Mouse (Mus musculus) myocyte (in vitro differentiated cells): ENCODE data around the gene Slc44a5. TPM values are rescaled to one million over a fixed set of nuclear protein-coding genes. Genes with fewer than 3 reads are reported as not detected.

Source experiments
- H3K27me3 ChIP-seq: one replicate; pipeline ENCODE4 v1.6.1; 2011; ENCODE audit not compliant: control insufficient read depth, insufficient read depth, insufficient read length
- H3K36me3 ChIP-seq: one replicate; pipeline ENCODE4 v1.6.1; 2011; ENCODE audit not compliant: control insufficient read depth, insufficient read depth
- H3K4me2 ChIP-seq: one replicate; pipeline ENCODE4 v1.6.1; 2011; ENCODE audit warnings: low read depth, control low read depth
- H3K4me3 ChIP-seq: one replicate; pipeline ENCODE4 v1.5.1; 2011; ENCODE audit warnings: mild to moderate bottlenecking, control low read depth, moderate library complexity
- H3K79me2 ChIP-seq: one replicate; pipeline ENCODE4 v1.6.1; 2011; ENCODE audit not compliant: control insufficient read depth, insufficient read depth
- H3ac ChIP-seq: one replicate; pipeline ENCODE4 v1.6.1; 2011; ENCODE audit not compliant: control insufficient read depth, insufficient read length
- CEBPB ChIP-seq: IDR thresholded peaks from 2 replicates; pipeline ENCODE4 v1.6.1; 2011; ENCODE audit warnings: mild to moderate bottlenecking, moderate library complexity; ENCODE audit not compliant: poor library complexity, insufficient read depth, severe bottlenecking
- E2F4 ChIP-seq: IDR thresholded peaks from one replicate; pipeline ENCODE4 v1.6.1; 2011; ENCODE audit warnings: mild to moderate bottlenecking, control low read depth, moderate library complexity; ENCODE audit not compliant: insufficient read depth
- MAX ChIP-seq: IDR thresholded peaks from one replicate; pipeline ENCODE4 v1.6.1; 2011; ENCODE audit warnings: low read depth, mild to moderate bottlenecking, control low read depth
- MYOD1 ChIP-seq, 3 experiments: IDR thresholded peaks; one replicate each; pipeline ENCODE4 v1.6.1; 2011; ENCODE audit warnings: control low read depth in 2 of 3, low read depth in 2 of 3, mild to moderate bottlenecking in 2 of 3, moderate library complexity in 1 of 3; ENCODE audit not compliant: insufficient read length in 2 of 3, control insufficient read depth in 1 of 3
- MYOG ChIP-seq, 3 experiments: IDR thresholded peaks; one replicate each; pipeline ENCODE4 v1.6.1; 2011; ENCODE audit warnings: control low read depth in 2 of 3, low read depth in 2 of 3, mild to moderate bottlenecking in 2 of 3; ENCODE audit not compliant: insufficient read length in 2 of 3, control insufficient read depth in 1 of 3, insufficient read depth in 1 of 3
- POLR2A ChIP-seq: IDR thresholded peaks from one replicate; pipeline ENCODE4 v1.6.1; 2011; ENCODE audit warnings: low read depth, mild to moderate bottlenecking, control low read depth, moderate library complexity; ENCODE audit not compliant: insufficient read length
- POLR2AphosphoS2 ChIP-seq: IDR thresholded peaks from one replicate; pipeline ENCODE4 v1.6.1; 2011; ENCODE audit warnings: low read depth, control low read depth; ENCODE audit not compliant: insufficient read length
- REST ChIP-seq: IDR thresholded peaks from one replicate; pipeline ENCODE4 v1.6.1; 2011; ENCODE audit warnings: mild to moderate bottlenecking, control low read depth, moderate library complexity; ENCODE audit not compliant: insufficient read depth, insufficient read length
- SRF ChIP-seq: IDR thresholded peaks from one replicate; pipeline ENCODE4 v1.6.1; 2011; ENCODE audit warnings: low read depth; ENCODE audit not compliant: control insufficient read depth, insufficient read length
- TCF12 ChIP-seq: IDR thresholded peaks from one replicate; pipeline ENCODE4 v1.6.1; 2011; ENCODE audit warnings: mild to moderate bottlenecking, control low read depth; ENCODE audit not compliant: poor library complexity, insufficient read depth, severe bottlenecking
- TCF3 ChIP-seq: IDR thresholded peaks from one replicate; pipeline ENCODE4 v1.6.1; 2011; ENCODE audit warnings: low read depth, control low read depth; ENCODE audit not compliant: insufficient read length
- USF1 ChIP-seq: IDR thresholded peaks from one replicate; pipeline ENCODE4 v1.6.1; 2011; ENCODE audit warnings: low read depth, mild to moderate bottlenecking, control low read depth, moderate library complexity
- polyA plus RNA-seq: library from polyadenylated mRNA; unstranded; fragments of >200 nt; fragmentation: generic; extraction: Trizol; gene quantifications from one replicate; pipeline ENCODE4 v1.2.1, GENCODE M21; 2012; ENCODE audit warnings: missing spikeins

The Slc44a5 gene
- polyA plus RNA-seq, 1 experiment = not detected

- TF ChIP-seq TCF12 = no peak
- H3K27me3 ChIP-seq = no peaks in the 10 kb centered on the region
- H3K4me2 ChIP-seq = no peak overlapping the region
- no peak overlapping the region for H3ac ChIP-seq
- no peak overlapping the region for H3K4me3 ChIP-seq
- peaks cover 20% of the 10 kb centered on the region for H3K36me3 ChIP-seq
- no peaks in the 10 kb centered on the region for H3K79me2 ChIP-seq
Observed at GRCm38 (mm10) chr3:153937116-153937810, 36.0 kb upstream of the Slc44a5 start.

- no peak for TF ChIP-seq POLR2A
- no peak for TF ChIP-seq MYOD1 (IDR thresholded peaks at IDR 0.05; ENCODE audit: control insufficient read depth in 1 of 3, insufficient read length in 2 of 3, low read depth in 2 of 3)
- Histone ChIP-seq H3K27me3 (no peaks in the 10 kb centered on the region), H3K79me2 (peaks cover 13% of the 10 kb centered on the region), H3K4me3 (no peak overlapping the region), H3K4me2 (no peak overlapping the region), H3K36me3 (peaks cover 4% of the 10 kb centered on the region), H3ac (no peak overlapping the region)
Observed at GRCm38 (mm10) chr3:153940021-153940420, 33.2 kb upstream of the Slc44a5 start.

- H3K36me3 ChIP-seq = peaks cover 4% of the 10 kb centered on the region
- H3K4me3 ChIP-seq = no peak overlapping the region
- H3K27me3 ChIP-seq = no peaks in the 10 kb centered on the region
- no peak overlapping the region for H3ac ChIP-seq
- peaks cover 13% of the 10 kb centered on the region for H3K79me2 ChIP-seq
- TF ChIP-seq E2F4 = no peak
- no peak for TF ChIP-seq TCF3
- no peak for TF ChIP-seq POLR2AphosphoS2
- no peak for TF ChIP-seq TCF12
- no peak for TF ChIP-seq SRF
- TF ChIP-seq MAX = no peak
- TF ChIP-seq USF1 = no peak
- TF ChIP-seq CEBPB = no peak
- no peak for TF ChIP-seq REST
- TF ChIP-seq MYOD1 (IDR thresholded peaks at IDR 0.05; ENCODE audit: control insufficient read depth in 1 of 3, insufficient read length in 2 of 3, low read depth in 2 of 3) = no peak
- no peak for TF ChIP-seq POLR2A
- no peak for TF ChIP-seq MYOG (IDR thresholded peaks at IDR 0.05; ENCODE audit: control insufficient read depth in 1 of 3, insufficient read depth in 1 of 3, insufficient read length in 2 of 3, low read depth in 2 of 3)
- H3K4me2 ChIP-seq = no peak overlapping the region
Observed at GRCm38 (mm10) chr3:153940486-153940885, 32.8 kb upstream of the Slc44a5 start.

- H3K79me2 ChIP-seq = peaks cover 13% of the 10 kb centered on the region
- no peaks in the 10 kb centered on the region for H3K27me3 ChIP-seq
- no peaks in the 10 kb centered on the region for H3K36me3 ChIP-seq
- TF ChIP-seq USF1 = no peak
- TF ChIP-seq TCF3 = no peak
- TF ChIP-seq REST = no peak
- TF ChIP-seq TCF12 = no peak
- TF ChIP-seq E2F4 = no peak
- TF ChIP-seq POLR2A = no peak
- no peak for TF ChIP-seq MYOD1 (IDR thresholded peaks at IDR 0.05; ENCODE audit: control insufficient read depth in 1 of 3, insufficient read length in 2 of 3, low read depth in 2 of 3)
- TF ChIP-seq SRF = no peak
- no peak overlapping the region for H3ac ChIP-seq
- no peak overlapping the region for H3K4me3 ChIP-seq
- H3K4me2 ChIP-seq = no peak overlapping the region
Observed at GRCm38 (mm10) chr3:153941613-153942012, 31.6 kb upstream of the Slc44a5 start.

- no peak overlapping the region for H3ac ChIP-seq
- peak overlapping the region; percentile 86 for H3K4me2 ChIP-seq
- TF ChIP-seq CEBPB (no peak), SRF (no peak), MYOG (IDR thresholded peaks at IDR 0.05; ENCODE audit: control insufficient read depth in 1 of 3, insufficient read depth in 1 of 3, insufficient read length in 2 of 3, low read depth in 2 of 3) (no peak), MAX (no peak), E2F4 (no peak), MYOD1 (IDR thresholded peaks at IDR 0.05; ENCODE audit: control insufficient read depth in 1 of 3, insufficient read length in 2 of 3, low read depth in 2 of 3) (no peak), POLR2AphosphoS2 (no peak), REST (no peak), TCF12 (no peak), POLR2A (no peak), TCF3 (no peak), USF1 (no peak)
- peak overlapping the region; percentile 63 for H3K4me3 ChIP-seq
- H3K27me3 ChIP-seq = no peaks in the 10 kb centered on the region
- peaks cover 13% of the 10 kb centered on the region for H3K79me2 ChIP-seq
- H3K36me3 ChIP-seq = no peaks in the 10 kb centered on the region
Observed at GRCm38 (mm10) chr3:153943003-153943640, 30.1 kb upstream of the Slc44a5 start.
